Mouse (Mus musculus): ENCODE measurements at regions not wholly inside any gene's neighbourhood (a gene's known extent, or its start where the extent isn't known, plus 50 kb on each side); places are given as distances from the start of the nearest gene placed in this dataset.

DNA sequence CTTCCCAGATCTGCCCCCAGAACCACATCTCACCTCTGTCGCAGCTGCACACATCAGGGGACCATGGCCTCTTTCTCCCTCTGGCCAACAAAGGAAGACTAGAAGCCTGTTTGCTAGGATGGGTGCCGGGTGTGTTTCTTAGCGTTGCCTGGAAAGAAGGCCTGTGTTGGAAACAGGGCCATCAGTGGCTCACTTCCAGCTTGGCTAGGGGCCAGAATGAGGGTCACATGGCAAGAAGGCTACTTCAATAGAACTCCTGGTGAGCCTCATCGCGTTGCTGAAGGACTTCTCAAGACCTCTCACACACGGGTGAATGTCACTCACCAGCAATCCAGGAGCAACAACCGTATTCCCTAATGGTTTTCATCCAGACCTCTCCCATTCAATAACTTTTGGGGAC is 115.0 kb downstream of the Tle3 start:
- H3K36me3 ChIP-seq (ENCODE audit: control insufficient read depth, insufficient read depth, low read length), result no peaks in the 10 kb centered on the region
- H3K27ac ChIP-seq (replicated peaks; ENCODE audit: low read depth, low read length), result no peak overlapping the region
- H3K9ac ChIP-seq (ENCODE audit: low read length), result no peak overlapping the region
- peaks cover 3% of the 10 kb centered on the region; the same call in 1 of the 2 replicates for H3K27me3 ChIP-seq (ENCODE audit: control insufficient read depth, insufficient read depth, low read length)
- no peak overlapping the region for H3K4me2 ChIP-seq (ENCODE audit: low read depth, severe bottlenecking)
- 82% methylated on average over 7 of the region's 7 CpGs for WGBS
- no peaks in the 10 kb centered on the region for H3K9me3 ChIP-seq (ENCODE audit: control insufficient read depth, low read length)
- DNase-seq (ENCODE audit: low spot score), result no peak
- no peak overlapping the region for H3K4me3 ChIP-seq (ENCODE audit: low read depth, low read length)
- H3K4me1 ChIP-seq (ENCODE audit: control insufficient read depth, insufficient read depth, low read length), result no peaks in the 10 kb centered on the region
- ATAC-seq (ENCODE audit: insufficient number of reproducible peaks, low FRiP score, low TSS enrichment, low read depth), result no peak

DNA sequence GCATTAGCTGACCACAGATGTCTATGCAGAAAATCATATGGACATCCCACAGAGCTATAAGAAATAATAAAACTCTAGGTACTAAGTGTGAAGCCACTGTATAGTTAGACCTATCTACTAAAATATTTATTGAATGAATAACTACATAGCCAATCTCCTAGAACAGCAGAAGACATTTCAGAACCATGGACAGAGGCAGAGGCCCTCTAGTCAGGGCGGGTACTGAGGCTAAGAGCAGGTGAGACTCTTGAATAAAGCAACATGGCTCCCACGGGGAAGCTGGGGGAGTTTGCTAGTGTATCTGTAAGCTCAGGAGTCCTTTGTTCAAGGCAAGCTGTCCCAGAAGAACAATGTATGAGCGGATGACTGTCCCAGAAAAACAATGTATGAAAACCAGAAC is 112.2 kb downstream of the Tle3 start:
- Histone ChIP-seq H3K4me2 (ENCODE audit: low read depth, severe bottlenecking) (no peak overlapping the region), H3K36me3 (ENCODE audit: control insufficient read depth, insufficient read depth, low read length) (no peaks in the 10 kb centered on the region), H3K27me3 (ENCODE audit: control insufficient read depth, insufficient read depth, low read length) (peaks cover 3% of the 10 kb centered on the region; the same call in 1 of the 2 replicates), H3K4me3 (ENCODE audit: low read depth, low read length) (no peak overlapping the region), H3K9me3 (ENCODE audit: control insufficient read depth, low read length) (no peaks in the 10 kb centered on the region), H3K9ac (ENCODE audit: low read length) (no peak overlapping the region), H3K4me1 (ENCODE audit: control insufficient read depth, insufficient read depth, low read length) (no peaks in the 10 kb centered on the region), H3K27ac (replicated peaks; ENCODE audit: low read depth, low read length) (no peak overlapping the region)
- ATAC-seq (ENCODE audit: insufficient number of reproducible peaks, low FRiP score, low TSS enrichment, low read depth) (no peak), DNase-seq (ENCODE audit: low spot score) (peak; percentile 79)
- 24% methylated on average over 3 of the region's 3 CpGs for WGBS

DNA sequence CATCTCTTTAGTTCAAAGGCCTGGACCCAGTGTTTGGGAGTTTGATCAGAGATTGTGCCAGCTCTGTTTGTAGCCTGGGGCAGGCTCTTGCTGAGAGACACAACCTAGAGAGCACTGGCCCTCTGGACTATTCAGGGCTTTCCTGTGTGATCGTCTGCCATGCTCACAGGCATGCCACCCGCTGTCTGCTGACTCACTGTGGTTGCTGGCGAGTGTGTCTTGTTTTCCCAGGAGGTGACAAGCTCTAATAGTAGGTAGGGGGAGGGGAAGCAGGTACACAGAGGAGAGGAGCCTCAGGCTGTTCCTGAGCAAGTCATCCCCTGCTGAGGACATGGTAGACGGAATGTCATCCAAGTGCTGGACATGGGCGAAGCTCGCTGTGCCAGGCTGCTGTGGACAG is 107.5 kb downstream of the Tle3 start:
- 40% methylated on average over 6 of the region's 6 CpGs for WGBS
- ATAC-seq (ENCODE audit: insufficient number of reproducible peaks, low FRiP score, low TSS enrichment, low read depth) (no peak), DNase-seq (ENCODE audit: low spot score) (no peak)
- Histone ChIP-seq H3K4me1 (ENCODE audit: control insufficient read depth, insufficient read depth, low read length) (no peaks in the 10 kb centered on the region), H3K27ac (replicated peaks; ENCODE audit: low read depth, low read length) (no peak overlapping the region), H3K27me3 (ENCODE audit: control insufficient read depth, insufficient read depth, low read length) (no peaks in the 10 kb centered on the region), H3K9me3 (ENCODE audit: control insufficient read depth, low read length) (no peaks in the 10 kb centered on the region), H3K36me3 (ENCODE audit: control insufficient read depth, insufficient read depth, low read length) (no peaks in the 10 kb centered on the region), H3K4me2 (ENCODE audit: low read depth, severe bottlenecking) (no peak overlapping the region), H3K4me3 (ENCODE audit: low read depth, low read length) (no peak overlapping the region), H3K9ac (ENCODE audit: low read length) (no peak overlapping the region)

DNA sequence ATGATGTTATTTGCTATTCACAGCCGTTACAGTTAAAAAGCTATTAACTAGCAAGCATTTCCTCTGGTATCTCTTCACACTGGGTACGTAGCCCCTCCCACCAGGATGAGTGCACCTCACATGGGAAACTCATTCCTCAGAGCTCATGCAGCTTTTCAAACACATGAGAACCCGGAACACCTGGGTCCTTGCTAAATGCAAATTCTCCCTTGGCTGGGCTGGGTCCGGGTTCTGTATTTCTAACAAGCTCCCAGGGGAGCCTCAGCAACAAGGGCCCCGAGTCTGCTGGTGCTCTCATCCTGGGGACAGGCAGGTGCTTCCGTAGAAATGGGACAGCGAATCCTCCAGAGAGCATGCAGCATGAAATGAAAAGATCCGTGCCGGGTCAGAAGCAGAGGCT is 106.7 kb downstream of the Tle3 start:
- H3K27me3 ChIP-seq (ENCODE audit: control insufficient read depth, insufficient read depth, low read length), result no peaks in the 10 kb centered on the region
- no peaks in the 10 kb centered on the region for H3K9me3 ChIP-seq (ENCODE audit: control insufficient read depth, low read length)
- ATAC-seq (ENCODE audit: insufficient number of reproducible peaks, low FRiP score, low TSS enrichment, low read depth) (no peak), DNase-seq (ENCODE audit: low spot score) (no peak)
- H3K36me3 ChIP-seq (ENCODE audit: control insufficient read depth, insufficient read depth, low read length), result no peaks in the 10 kb centered on the region
- H3K9ac ChIP-seq (ENCODE audit: low read length), result no peak overlapping the region
- no peak overlapping the region for H3K4me3 ChIP-seq (ENCODE audit: low read depth, low read length)
- H3K27ac ChIP-seq (replicated peaks; ENCODE audit: low read depth, low read length), result no peak overlapping the region
- no peak overlapping the region for H3K4me2 ChIP-seq (ENCODE audit: low read depth, severe bottlenecking)
- H3K4me1 ChIP-seq (ENCODE audit: control insufficient read depth, insufficient read depth, low read length), result no peaks in the 10 kb centered on the region
- WGBS, result 34% methylated on average over 9 of the region's 9 CpGs

DNA sequence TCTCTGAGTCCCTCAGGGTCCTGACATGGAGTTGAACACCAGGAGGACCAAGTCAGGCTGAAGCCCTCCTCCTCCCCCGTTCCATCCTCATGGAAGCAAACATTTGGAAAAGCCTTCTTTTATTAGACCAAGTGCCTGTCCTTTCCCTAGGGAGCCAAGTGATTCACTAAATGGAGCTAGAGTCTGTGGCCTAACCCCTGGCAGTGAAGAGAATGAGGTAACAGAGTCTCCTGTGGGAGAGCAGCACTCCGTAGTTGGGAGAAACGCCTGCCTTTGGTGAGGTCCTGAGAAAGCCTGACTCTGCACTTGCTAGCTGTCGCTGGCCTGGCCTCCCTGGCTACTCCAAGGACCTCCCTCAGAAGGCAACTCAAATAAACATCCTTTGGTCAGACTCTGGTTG is 104.2 kb downstream of the Tle3 start:
- Histone ChIP-seq H3K9me3 (ENCODE audit: control insufficient read depth, low read length) (no peaks in the 10 kb centered on the region), H3K4me3 (ENCODE audit: low read depth, low read length) (no peak overlapping the region), H3K4me2 (ENCODE audit: low read depth, severe bottlenecking) (no peak overlapping the region), H3K36me3 (ENCODE audit: control insufficient read depth, insufficient read depth, low read length) (no peaks in the 10 kb centered on the region), H3K9ac (ENCODE audit: low read length) (no peak overlapping the region), H3K27me3 (ENCODE audit: control insufficient read depth, insufficient read depth, low read length) (no peaks in the 10 kb centered on the region), H3K27ac (replicated peaks; ENCODE audit: low read depth, low read length) (no peak overlapping the region), H3K4me1 (ENCODE audit: control insufficient read depth, insufficient read depth, low read length) (no peaks in the 10 kb centered on the region)
- no peak for DNase-seq (ENCODE audit: low spot score)
- WGBS, result 56% methylated on average over 4 of the region's 4 CpGs
- ATAC-seq (ENCODE audit: insufficient number of reproducible peaks, low FRiP score, low TSS enrichment, low read depth), result no peak

DNA sequence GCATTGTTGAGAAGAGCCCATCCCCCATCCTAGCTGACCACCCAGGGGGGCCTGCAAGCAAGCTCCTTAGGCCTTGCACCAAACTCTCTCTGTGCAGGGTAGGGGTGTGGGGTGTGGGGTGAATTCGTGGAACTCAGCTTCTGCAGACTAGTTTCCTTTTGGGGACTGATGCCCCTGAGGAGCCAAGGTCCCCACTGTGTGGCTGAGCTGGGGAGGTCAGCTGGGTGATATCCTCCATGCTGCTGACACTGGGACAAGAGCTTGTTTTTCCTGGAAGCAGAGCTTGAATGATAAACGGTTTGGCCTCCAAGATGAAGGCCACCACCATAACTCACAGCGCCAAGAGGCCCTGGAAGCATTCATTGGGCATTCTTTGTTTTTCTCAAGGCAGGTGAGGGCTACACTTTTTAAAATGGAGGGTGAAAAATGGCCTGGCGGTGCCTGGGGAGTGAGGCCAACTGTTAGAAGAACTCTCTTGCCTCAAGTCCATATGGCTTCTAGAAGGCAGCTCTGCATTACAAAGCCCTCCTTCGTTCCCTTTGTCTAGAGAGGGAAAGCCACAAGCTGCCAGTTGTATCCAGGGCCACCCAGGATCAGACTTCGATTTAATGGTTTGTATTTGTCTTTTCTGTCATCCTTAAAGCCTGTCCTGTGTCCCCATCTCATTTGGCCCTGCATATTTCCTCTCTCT is 98.8 kb downstream of the Tle3 start:
- ATAC-seq (ENCODE audit: insufficient number of reproducible peaks, low FRiP score, low TSS enrichment, low read depth), result no peak
- 52% methylated on average over 6 of the region's 6 CpGs for WGBS
- Histone ChIP-seq H3K9ac (ENCODE audit: low read length) (no peak overlapping the region), H3K27me3 (ENCODE audit: control insufficient read depth, insufficient read depth, low read length) (no peaks in the 10 kb centered on the region), H3K4me3 (ENCODE audit: low read depth, low read length) (no peak overlapping the region), H3K9me3 (ENCODE audit: control insufficient read depth, low read length) (no peaks in the 10 kb centered on the region), H3K4me2 (ENCODE audit: low read depth, severe bottlenecking) (no peak overlapping the region), H3K36me3 (ENCODE audit: control insufficient read depth, insufficient read depth, low read length) (no peaks in the 10 kb centered on the region), H3K4me1 (ENCODE audit: control insufficient read depth, insufficient read depth, low read length) (no peaks in the 10 kb centered on the region), H3K27ac (replicated peaks; ENCODE audit: low read depth, low read length) (no peak overlapping the region)
- no peak for DNase-seq (ENCODE audit: low spot score)

DNA sequence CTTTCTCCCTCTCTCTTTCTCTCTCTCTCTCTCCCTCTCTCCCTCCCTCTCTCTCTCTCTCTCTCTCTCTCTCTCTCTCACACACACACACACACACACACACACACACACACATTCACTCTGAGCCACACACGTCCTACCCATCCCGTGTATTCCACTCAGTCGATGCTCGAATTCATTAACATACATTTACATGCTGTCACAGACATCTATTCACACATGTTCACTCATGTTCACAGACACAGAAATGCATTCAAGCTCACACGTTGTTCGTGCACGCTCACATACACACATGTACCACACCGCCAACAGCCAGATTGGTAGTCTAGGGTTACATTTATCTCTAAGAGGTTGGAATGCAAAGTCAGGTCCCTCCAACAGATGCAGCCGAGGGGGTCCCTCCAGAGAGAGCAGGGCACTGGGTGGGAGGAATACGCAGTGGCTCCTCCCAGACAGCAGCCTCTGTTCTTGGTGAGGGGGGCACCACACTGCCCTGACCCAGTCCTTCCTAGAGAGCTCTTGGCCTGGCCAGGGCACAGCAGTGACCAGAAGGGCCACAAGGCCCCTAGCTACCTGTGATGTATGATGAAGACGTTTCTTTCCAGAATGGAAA is 96.8 kb downstream of the Tle3 start:
- H3K4me3 ChIP-seq (ENCODE audit: low read depth, low read length), result no peak overlapping the region
- H3K36me3 ChIP-seq (ENCODE audit: control insufficient read depth, insufficient read depth, low read length), result no peaks in the 10 kb centered on the region
- no peak overlapping the region for H3K27ac ChIP-seq (replicated peaks; ENCODE audit: low read depth, low read length)
- no peaks in the 10 kb centered on the region for H3K27me3 ChIP-seq (ENCODE audit: control insufficient read depth, insufficient read depth, low read length)
- DNase-seq (ENCODE audit: low spot score), result no peak
- H3K9ac ChIP-seq (ENCODE audit: low read length), result no peak overlapping the region
- no peak overlapping the region for H3K4me2 ChIP-seq (ENCODE audit: low read depth, severe bottlenecking)
- no peak for ATAC-seq (ENCODE audit: insufficient number of reproducible peaks, low FRiP score, low TSS enrichment, low read depth)
- H3K9me3 ChIP-seq (ENCODE audit: control insufficient read depth, low read length), result no peaks in the 10 kb centered on the region
- no peaks in the 10 kb centered on the region for H3K4me1 ChIP-seq (ENCODE audit: control insufficient read depth, insufficient read depth, low read length)
- WGBS, result 64% methylated on average over 11 of the region's 11 CpGs

DNA sequence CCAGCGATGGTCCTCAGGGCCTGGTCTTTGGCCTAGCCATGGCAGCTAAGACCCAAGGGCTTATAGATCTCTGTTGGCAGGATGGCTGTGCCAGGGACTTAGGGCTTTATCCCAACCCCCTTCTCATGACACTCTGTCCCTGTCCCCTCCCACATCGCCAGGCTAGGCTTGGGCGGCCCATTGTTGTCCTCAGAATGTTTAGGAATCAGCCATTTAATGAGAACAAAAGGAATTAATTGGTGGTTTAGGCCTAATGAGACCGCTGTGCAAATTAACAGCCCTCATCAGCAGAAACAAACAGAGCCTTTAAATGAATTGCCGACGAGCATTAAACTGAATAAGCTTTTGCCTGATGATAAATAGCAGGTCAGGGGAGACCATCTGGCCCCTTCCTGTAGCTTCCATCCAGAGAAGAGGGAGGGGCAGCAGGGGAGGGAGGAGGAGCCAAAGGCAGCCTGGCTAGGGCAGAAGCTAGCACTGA is 96.2 kb downstream of the Tle3 start:
- Histone ChIP-seq H3K36me3 (ENCODE audit: control insufficient read depth, insufficient read depth, low read length) (no peaks in the 10 kb centered on the region), H3K9me3 (ENCODE audit: control insufficient read depth, low read length) (no peaks in the 10 kb centered on the region), H3K27me3 (ENCODE audit: control insufficient read depth, insufficient read depth, low read length) (no peaks in the 10 kb centered on the region), H3K9ac (ENCODE audit: low read length) (no peak overlapping the region), H3K27ac (replicated peaks; ENCODE audit: low read depth, low read length) (no peak overlapping the region), H3K4me1 (ENCODE audit: control insufficient read depth, insufficient read depth, low read length) (no peaks in the 10 kb centered on the region), H3K4me2 (ENCODE audit: low read depth, severe bottlenecking) (no peak overlapping the region), H3K4me3 (ENCODE audit: low read depth, low read length) (no peak overlapping the region)
- WGBS, result 25% methylated on average over 6 of the region's 6 CpGs
- DNase-seq (ENCODE audit: low spot score), result peak; percentile 53
- ATAC-seq (ENCODE audit: insufficient number of reproducible peaks, low FRiP score, low TSS enrichment, low read depth), result no peak
